Mouse (Mus musculus) stomach, embryonic 16.5 days (tissue): ENCODE results near the gene Ryr3. TPM values are rescaled to one million over a fixed set of nuclear protein-coding genes. Genes with fewer than 3 reads are reported as not detected.
A peak's percentile ranks its signal among the peaks of the same experiment; 100 is the strongest.

ENCODE experiments used
- ATAC-seq: fragments of 200-750 bp; cut with Nextera tagmentation; 2 replicates; pipeline ENCODE4 v1.8.0; 2017; ENCODE audit warnings: moderate number of reproducible peaks, moderate TSS enrichment; ENCODE audit not compliant: insufficient read depth, low FRiP score
- H3K27ac ChIP-seq: fragments of 300-500 bp; sonication (generic); 2 replicates; pipeline ENCODE4 v1.5.1; 2014; ENCODE audit warnings: low read length
- H3K27me3 ChIP-seq: fragments of 300-500 bp; sonication (generic); 2 replicates; pipeline ENCODE4 v1.6.1; 2014; ENCODE audit warnings: low read length, control low read depth, mixed read lengths; ENCODE audit not compliant: control insufficient read depth, insufficient read depth
- H3K36me3 ChIP-seq: fragments of 300-500 bp; sonication (generic); 2 replicates; pipeline ENCODE4 v1.6.1; 2014; ENCODE audit warnings: low read length; ENCODE audit not compliant: control insufficient read depth, insufficient read depth
- H3K4me1 ChIP-seq: fragments of 300-500 bp; sonication (generic); 2 replicates; pipeline ENCODE4 v1.6.1; 2014; ENCODE audit warnings: low read length, control low read depth, mixed read lengths; ENCODE audit not compliant: control insufficient read depth, insufficient read depth
- H3K4me2 ChIP-seq: fragments of 300-500 bp; sonication (generic); 2 replicates; pipeline ENCODE4 v1.6.1; 2014; ENCODE audit warnings: low read depth, low read length, mixed read lengths
- H3K4me3 ChIP-seq: fragments of 300-500 bp; sonication (generic); replicated peaks from 2 replicates; pipeline ENCODE4 v1.5.1; 2014; ENCODE audit warnings: mild to moderate bottlenecking, low read length
- H3K9ac ChIP-seq: fragments of 300-500 bp; sonication (generic); 2 replicates; pipeline ENCODE4 v1.6.1; 2014; ENCODE audit warnings: low read length
- H3K9me3 ChIP-seq: fragments of 300-500 bp; sonication (generic); replicated peaks from 2 replicates; pipeline ENCODE4 v1.6.1; 2016; ENCODE audit warnings: low read length, control low read depth; ENCODE audit not compliant: control insufficient read depth
- WGBS: fragments of 180-500 bp; shearing (Covaris S2); extraction: QIAGEN DNeasy Blood & Tissue Kit; methylation state at CpG from one replicate; pipeline ENCODE4 v1.1.7; 2014; 5-methylcytosine and 5-hydroxymethylcytosine counted together
- polyA plus RNA-seq: library from polyadenylated mRNA; unstranded; fragments of >200 nt; fragmentation: Nextera tagmentation; extraction: Ambion mirVana; gene quantifications from 2 replicates; pipeline ENCODE4 v1.2.1, GENCODE M21; 2015

Ryr3 gene
- polyA plus RNA-seq, 1 experiment from 2014 or later = 5.8 TPM

DNA sequence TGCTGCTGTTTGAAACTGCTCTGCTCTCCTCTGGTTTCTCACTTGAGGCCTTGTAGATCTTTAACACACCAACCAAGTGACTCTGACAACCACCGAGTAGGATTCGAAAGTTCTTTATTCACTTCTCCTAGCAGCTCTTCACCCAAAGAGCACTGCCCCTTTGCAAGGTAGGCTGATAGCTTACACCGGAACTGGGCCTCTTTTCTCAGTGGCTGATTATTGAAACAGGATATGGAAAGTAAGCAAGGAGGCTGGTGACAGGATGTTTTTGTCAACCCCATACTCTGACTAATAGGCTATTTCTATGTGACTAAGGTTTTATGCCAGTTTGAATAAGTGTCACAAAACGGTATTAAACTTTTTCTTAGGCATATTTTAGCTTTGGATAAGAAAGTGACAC lies 502.2 kb downstream of the Ryr3 start:
- no peak overlapping the region for H3K27ac ChIP-seq
- H3K4me2 ChIP-seq = no peak overlapping the region
- no peak for ATAC-seq
- no peak overlapping the region for H3K4me3 ChIP-seq
- no peaks in the 10 kb centered on the region for H3K9me3 ChIP-seq
- H3K9ac ChIP-seq = no peak overlapping the region
- 64% methylated on average over 4 of the region's 4 CpGs for WGBS
- H3K36me3 ChIP-seq = no peaks in the 10 kb centered on the region
- H3K4me1 ChIP-seq = no peaks in the 10 kb centered on the region
- no peaks in the 10 kb centered on the region for H3K27me3 ChIP-seq

DNA sequence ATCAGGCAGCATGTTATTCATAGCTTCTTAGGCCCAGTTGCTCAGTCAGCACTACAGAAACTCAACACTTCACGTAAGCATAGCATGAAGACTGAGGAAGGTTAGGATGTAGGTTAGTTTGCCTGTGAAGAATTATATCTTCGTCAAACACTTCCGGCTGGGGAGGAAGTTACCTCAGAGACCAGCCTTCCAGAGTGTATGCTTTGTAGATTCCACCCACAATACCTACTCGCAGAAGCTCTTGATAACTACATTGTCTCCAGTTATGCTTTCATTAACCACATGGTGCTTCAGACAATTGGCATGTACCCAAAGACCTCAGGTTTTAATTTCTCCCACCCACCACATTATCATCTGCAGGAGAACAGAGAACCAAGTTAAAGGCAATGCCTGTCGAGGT lies 535.1 kb downstream of the Ryr3 start:
- ATAC-seq = no peak
- Histone ChIP-seq H3K4me2 (no peak overlapping the region), H3K36me3 (no peaks in the 10 kb centered on the region), H3K9ac (no peak overlapping the region), H3K4me3 (no peak overlapping the region), H3K27ac (no peak overlapping the region), H3K9me3 (no peaks in the 10 kb centered on the region), H3K27me3 (no peaks in the 10 kb centered on the region), H3K4me1 (no peaks in the 10 kb centered on the region)
- 73% methylated on average over 5 of the region's 5 CpGs for WGBS

DNA sequence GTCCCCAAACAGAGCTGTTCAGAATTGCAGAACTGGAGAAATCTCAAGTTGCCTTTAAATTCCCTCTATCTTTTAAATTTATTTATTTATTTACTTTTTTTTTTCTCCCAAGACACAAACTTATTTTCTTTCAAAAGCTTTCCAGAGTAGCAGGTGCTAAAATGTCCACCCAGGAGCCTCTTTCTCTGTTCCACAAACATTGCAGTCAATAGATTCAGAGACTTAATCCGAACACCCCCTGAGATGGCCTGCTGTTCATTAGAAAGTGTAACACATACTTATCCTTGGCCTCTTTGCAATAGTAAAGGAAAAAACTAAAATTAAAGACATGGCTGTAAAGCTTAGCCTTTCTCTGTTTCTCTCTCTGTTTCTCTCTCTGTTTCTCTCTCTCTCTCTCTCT lies 539.6 kb downstream of the Ryr3 start:
- 73% methylated on average over 1 of the region's 1 CpGs for WGBS
- ATAC-seq = no peak
- no peak overlapping the region for H3K27ac ChIP-seq
- no peak overlapping the region for H3K9ac ChIP-seq
- no peaks in the 10 kb centered on the region for H3K36me3 ChIP-seq
- H3K4me1 ChIP-seq = no peaks in the 10 kb centered on the region
- H3K27me3 ChIP-seq = no peaks in the 10 kb centered on the region
- no peak overlapping the region for H3K4me3 ChIP-seq
- H3K4me2 ChIP-seq = no peak overlapping the region
- no peaks in the 10 kb centered on the region for H3K9me3 ChIP-seq

DNA sequence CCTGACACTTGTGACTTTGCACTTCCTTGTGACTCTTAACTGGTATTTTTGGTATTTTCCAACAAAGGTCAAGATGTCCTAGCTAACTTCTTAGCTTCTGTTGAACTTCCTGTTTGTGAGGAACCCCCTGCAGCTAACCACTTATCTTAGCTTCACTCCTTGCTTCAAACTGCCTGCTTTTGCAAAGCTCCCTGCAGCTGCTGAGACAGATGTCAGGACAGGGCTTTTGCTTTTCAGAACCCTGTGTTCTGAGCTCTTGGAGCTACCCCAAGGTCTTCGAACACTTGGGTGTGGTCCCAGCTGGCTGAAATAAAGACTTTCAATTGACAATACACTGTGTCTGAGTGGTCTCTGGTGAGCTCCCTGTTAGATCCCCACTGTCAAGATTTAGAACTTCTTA lies 540.2 kb downstream of the Ryr3 start:
- WGBS = 47% methylated on average over 1 of the region's 1 CpGs
- no peaks in the 10 kb centered on the region for H3K27me3 ChIP-seq

DNA sequence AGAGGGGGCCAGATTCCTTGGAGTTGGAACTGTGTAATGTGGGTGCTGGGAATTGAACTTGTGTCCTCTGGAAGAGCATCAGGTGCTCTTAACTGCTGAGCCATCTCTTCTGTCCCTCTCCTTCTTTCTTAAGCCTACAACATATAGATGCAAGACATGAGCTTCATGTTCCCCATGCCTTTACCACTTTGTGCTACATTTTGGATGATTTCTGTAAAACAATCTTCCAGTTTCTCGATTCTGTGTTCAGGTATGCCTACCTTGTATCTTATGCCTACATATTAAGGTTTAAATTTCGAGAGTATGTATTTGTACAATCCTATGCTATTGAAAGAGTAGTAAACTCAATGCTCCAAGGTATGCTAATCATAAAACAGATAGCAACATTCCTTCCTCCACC lies 540.7 kb downstream of the Ryr3 start:
- Histone ChIP-seq H3K27me3 (no peaks in the 10 kb centered on the region), H3K9ac (no peak overlapping the region), H3K9me3 (no peaks in the 10 kb centered on the region), H3K4me3 (no peak overlapping the region), H3K36me3 (no peaks in the 10 kb centered on the region), H3K4me2 (no peak overlapping the region), H3K4me1 (no peaks in the 10 kb centered on the region), H3K27ac (no peak overlapping the region)
- ATAC-seq = no peak
- WGBS = 69% methylated on average over 2 of the region's 2 CpGs

More for the DNA sequence above, 540.2 kb downstream of the Ryr3 start:
- H3K36me3 ChIP-seq = no peaks in the 10 kb centered on the region
- no peak overlapping the region for H3K27ac ChIP-seq
- no peak overlapping the region for H3K4me2 ChIP-seq
- ATAC-seq = no peak
- H3K4me3 ChIP-seq = no peak overlapping the region
- H3K9ac ChIP-seq = no peak overlapping the region
- no peaks in the 10 kb centered on the region for H3K4me1 ChIP-seq
- H3K9me3 ChIP-seq = no peaks in the 10 kb centered on the region

DNA sequence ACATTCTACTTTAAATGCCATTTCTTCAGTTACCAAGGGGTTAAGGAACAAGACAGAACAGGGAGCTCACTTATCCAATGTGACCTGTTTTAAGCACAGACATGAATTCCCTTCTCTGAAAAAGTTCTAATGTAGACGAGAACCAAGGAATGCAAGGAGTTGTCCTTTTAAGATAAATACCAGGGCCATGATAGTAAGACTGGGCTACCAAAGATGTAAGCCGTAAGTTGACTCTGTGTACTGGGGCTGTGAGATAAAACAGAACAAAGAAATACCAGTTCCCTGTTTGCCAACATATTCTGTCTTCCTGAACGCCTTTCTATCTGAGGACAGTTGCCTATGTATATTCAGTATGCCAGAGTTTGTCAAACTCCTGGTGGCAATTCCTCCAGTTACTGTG lies 547.4 kb downstream of the Ryr3 start:
- no peak for ATAC-seq
- H3K4me2 ChIP-seq = no peak overlapping the region
- H3K9ac ChIP-seq = no peak overlapping the region
- H3K9me3 ChIP-seq = no peaks in the 10 kb centered on the region
- no peaks in the 10 kb centered on the region for H3K4me1 ChIP-seq
- no peak overlapping the region for H3K4me3 ChIP-seq
- H3K36me3 ChIP-seq = no peaks in the 10 kb centered on the region
- no peak overlapping the region for H3K27ac ChIP-seq
- no peaks in the 10 kb centered on the region for H3K27me3 ChIP-seq
- WGBS = 59% methylated on average over 3 of the region's 3 CpGs

DNA sequence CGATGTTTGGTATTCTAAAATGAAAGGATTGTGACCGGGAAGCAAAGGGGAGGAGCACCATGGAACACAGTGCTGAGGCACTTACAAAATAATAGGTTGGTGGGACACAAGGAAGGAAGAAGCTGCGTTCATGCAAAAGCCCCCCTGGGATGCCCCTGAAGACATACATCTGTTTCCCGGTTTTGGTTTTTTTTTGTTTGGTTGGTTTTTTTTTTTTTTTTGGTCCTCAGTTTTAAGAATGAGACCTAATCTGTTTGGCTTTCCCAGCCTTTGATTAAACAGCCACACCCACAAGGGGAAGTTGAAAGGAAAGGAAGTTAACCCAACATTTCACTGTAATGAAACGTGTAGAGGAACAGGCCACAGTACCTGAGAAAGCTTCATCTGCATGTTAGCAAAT lies 560.8 kb downstream of the Ryr3 start:
- Histone ChIP-seq H3K27me3 (no peaks in the 10 kb centered on the region), H3K9ac (no peak overlapping the region), H3K36me3 (no peaks in the 10 kb centered on the region), H3K9me3 (no peaks in the 10 kb centered on the region), H3K4me3 (no peak overlapping the region), H3K4me1 (no peaks in the 10 kb centered on the region), H3K27ac (no peak overlapping the region), H3K4me2 (no peak overlapping the region)
- ATAC-seq = 0 out of 2 replicates have a peak, but pooled peaks have one; percentile 33
- 45% methylated on average over 5 of the region's 5 CpGs for WGBS

DNA sequence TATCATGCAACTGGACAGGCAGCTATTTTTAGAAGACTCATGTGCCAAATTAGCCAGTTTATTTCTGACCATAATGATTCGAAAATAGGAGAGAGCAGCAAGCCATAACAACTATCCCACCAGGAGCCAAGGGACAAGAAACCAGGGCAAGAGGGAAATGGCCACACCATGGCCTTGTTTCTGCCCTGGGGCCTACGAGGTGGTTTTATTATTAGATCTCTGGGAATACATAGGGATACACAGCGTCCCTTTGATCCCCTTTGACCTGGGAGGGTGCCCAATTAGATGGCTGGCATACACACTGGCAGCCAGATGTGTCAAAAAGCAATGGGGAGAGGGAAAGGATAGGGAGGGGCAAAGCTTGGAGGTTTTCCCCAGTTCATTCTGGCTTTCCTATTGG lies 563.1 kb downstream of the Ryr3 start:
- Histone ChIP-seq H3K4me2 (no peak overlapping the region), H3K27ac (no peak overlapping the region), H3K4me1 (no peaks in the 10 kb centered on the region), H3K9ac (no peak overlapping the region), H3K4me3 (no peak overlapping the region), H3K9me3 (no peaks in the 10 kb centered on the region), H3K36me3 (no peaks in the 10 kb centered on the region), H3K27me3 (no peaks in the 10 kb centered on the region)
- WGBS = 77% methylated on average over 3 of the region's 3 CpGs
- ATAC-seq = no peak

DNA sequence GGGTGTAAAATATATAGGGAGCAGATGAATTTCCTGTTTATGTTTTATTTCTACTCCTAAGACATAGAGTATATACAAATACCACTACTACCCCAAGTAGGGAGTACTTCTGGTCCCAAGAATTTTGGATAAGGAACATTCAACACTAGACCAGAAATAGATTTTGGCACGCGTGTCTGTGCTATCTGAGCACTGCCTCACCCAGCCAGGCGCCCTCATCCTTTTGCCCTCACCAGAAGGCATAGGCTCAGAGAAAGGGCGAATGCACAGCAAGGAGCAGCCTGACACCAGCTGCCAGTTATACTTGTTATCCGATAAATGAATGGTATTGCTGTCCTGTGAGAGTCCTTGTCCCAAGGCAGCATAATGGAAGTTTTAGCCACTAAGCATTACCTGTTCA lies 579.7 kb downstream of the Ryr3 start:
- Histone ChIP-seq H3K36me3 (0 out of 2 replicates have a peak, but pooled peaks cover under 1% of the 10 kb centered on the region), H3K9me3 (no peaks in the 10 kb centered on the region), H3K27me3 (no peaks in the 10 kb centered on the region), H3K9ac (no peak overlapping the region), H3K4me2 (no peak overlapping the region), H3K4me1 (no peaks in the 10 kb centered on the region), H3K4me3 (no peak overlapping the region), H3K27ac (no peak overlapping the region)
- ATAC-seq = no peak
- WGBS = 85% methylated on average over 5 of the region's 5 CpGs

DNA sequence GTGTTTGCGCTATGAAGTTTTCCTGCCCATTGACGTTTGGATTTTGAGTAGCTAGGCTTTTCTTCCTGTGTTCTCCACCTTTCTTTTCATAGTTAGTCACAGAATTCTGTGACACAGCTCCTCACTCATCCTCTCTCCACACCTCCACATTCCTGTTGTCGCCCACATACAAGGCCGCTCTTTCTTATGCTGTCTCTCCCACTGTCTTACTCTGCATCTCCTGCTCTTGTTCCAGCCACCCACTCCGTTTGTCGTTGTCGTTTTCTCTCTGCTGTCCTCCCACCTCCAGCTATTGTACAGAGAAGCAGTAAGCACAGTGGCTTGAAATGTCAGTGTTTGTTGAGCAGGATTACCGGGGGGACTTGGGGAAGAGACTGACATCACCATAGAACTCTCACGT lies 584.4 kb downstream of the Ryr3 start:
- no peak overlapping the region for H3K9ac ChIP-seq
- H3K4me1 ChIP-seq = no peaks in the 10 kb centered on the region
- H3K36me3 ChIP-seq = peaks cover 3% of the 10 kb centered on the region; the same call in 1 of the 2 replicates
- whole genome bisulfite sequencing = 86% methylated on average over 9 of the region's 9 CpGs
- no peaks in the 10 kb centered on the region for H3K9me3 ChIP-seq
- no peak overlapping the region for H3K27ac ChIP-seq
- H3K4me2 ChIP-seq = no peak overlapping the region
- H3K27me3 ChIP-seq = no peaks in the 10 kb centered on the region
- H3K4me3 ChIP-seq = no peak overlapping the region
- no peak for ATAC-seq
